35 mouse cellular contexts compared by ENCODE assay signal in the genomic region with DNA sequence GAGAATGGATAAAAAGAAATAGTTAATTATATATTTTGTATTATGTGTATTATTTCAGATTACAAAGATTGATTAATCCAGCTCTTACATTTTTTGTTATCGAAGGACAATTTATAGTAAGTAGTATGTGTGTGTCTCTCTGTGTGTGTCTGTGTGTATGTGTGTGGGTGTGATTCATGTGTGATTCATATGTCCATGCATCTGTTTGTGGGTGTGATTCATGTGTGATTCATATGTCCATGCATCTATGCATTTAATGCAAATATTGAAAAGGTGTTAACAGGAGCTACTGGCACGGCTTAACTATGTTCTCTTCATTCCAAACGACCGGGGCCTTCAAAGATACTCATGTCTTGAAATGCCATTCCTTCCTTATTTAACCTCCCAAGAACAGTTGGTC.
"Had no signal": no experiment of that assay in that cellular context is flagged by ENCODE, and none has a peak within 500 bp of the region (broad histone marks: within the 10 kb centered on the region; RNA-seq: fewer than 3 reads in every experiment).

No protein-coding gene starts in this region.

- ATAC-seq: hindbrain, embryonic 16.5 days; hindbrain, postnatal 0 days; inflammation-experienced regulatory T-cells, adult 6 months; intestine, embryonic 15.5 days; intestine, embryonic 16.5 days; intestine, postnatal 0 days had no signal

- H3K36me3 ChIP-seq: heart, embryonic 10.5 days; heart, embryonic 12.5 days; heart, embryonic 13.5 days; heart, embryonic 15.5 days; hindbrain, embryonic 10.5 days; hindbrain, embryonic 12.5 days; hindbrain, embryonic 13.5 days; hindbrain, embryonic 15.5 days; intestine, embryonic 15.5 days; kidney, embryonic 15.5 days had no signal

- H3K27me3 ChIP-seq: heart, embryonic 12.5 days; heart, embryonic 13.5 days; heart, embryonic 15.5 days; hindbrain, embryonic 12.5 days; hindbrain, embryonic 13.5 days; hindbrain, embryonic 15.5 days; intestine, embryonic 15.5 days; kidney, embryonic 15.5 days had no signal

- H3K9me3 ChIP-seq: heart, embryonic 10.5 days; heart, embryonic 12.5 days; heart, embryonic 13.5 days; heart, embryonic 15.5 days; hindbrain, embryonic 10.5 days; hindbrain, embryonic 12.5 days; hindbrain, embryonic 13.5 days; hindbrain, embryonic 15.5 days; intestine, embryonic 15.5 days; kidney, embryonic 15.5 days had no signal

- H3K4me3 ChIP-seq: heart, embryonic 10.5 days; heart, embryonic 12.5 days; heart, embryonic 13.5 days; heart, embryonic 15.5 days; hindbrain, embryonic 10.5 days; hindbrain, embryonic 12.5 days; hindbrain, embryonic 13.5 days; hindbrain, embryonic 15.5 days; intestine, embryonic 15.5 days; kidney, embryonic 15.5 days; layer of hippocampus, adult 2 months had no signal

- DNase-seq: heart, postnatal 10 days; heart, postnatal 14 days; heart, postnatal 36 days; heart, postnatal 4 days; kidney, adult 11 months; kidney, adult 18-20 months; kidney, adult 2 months; kidney, adult 8-10 months; kidney, adult 9 months; kidney, postnatal 10 days; kidney, postnatal 14 days; kidney, postnatal 25 days; kidney, postnatal 36 days; kidney, postnatal 4 days; layer of hippocampus, adult 9-11 months; layer of hippocampus, postnatal 36 days had no signal

- H3K27ac ChIP-seq: heart, embryonic 10.5 days; heart, embryonic 13.5 days; heart, embryonic 15.5 days; hindbrain, embryonic 10.5 days; hindbrain, embryonic 12.5 days; hindbrain, embryonic 13.5 days; hindbrain, embryonic 14.5 days; hindbrain, embryonic 15.5 days; hindbrain, postnatal 0 days; intestine, embryonic 15.5 days; kidney, embryonic 15.5 days; kidney, postnatal 0 days; layer of hippocampus, adult 2 months had no signal

- H3K9ac ChIP-seq: heart, embryonic 12.5 days; heart, embryonic 13.5 days; heart, embryonic 15.5 days; hindbrain, embryonic 12.5 days; hindbrain, embryonic 13.5 days; hindbrain, embryonic 14.5 days; hindbrain, embryonic 15.5 days; intestine, embryonic 15.5 days; kidney, embryonic 15.5 days had no signal

- H3K4me1 ChIP-seq: heart, embryonic 10.5 days; heart, embryonic 12.5 days; heart, embryonic 13.5 days; heart, embryonic 15.5 days; hindbrain, embryonic 10.5 days; hindbrain, embryonic 12.5 days; hindbrain, embryonic 13.5 days; intestine, embryonic 15.5 days; kidney, embryonic 15.5 days had no signal

- H3K4me2 ChIP-seq: heart, embryonic 11.5 days; heart, embryonic 12.5 days; heart, embryonic 13.5 days; heart, embryonic 15.5 days; hindbrain, embryonic 12.5 days; hindbrain, embryonic 13.5 days; hindbrain, embryonic 14.5 days; hindbrain, embryonic 15.5 days; intestine, embryonic 15.5 days; kidney, embryonic 15.5 days had no signal
